Mouse (Mus musculus) myocyte (in vitro differentiated cells): ENCODE measurements around the gene Ushbp1. TPM values are rescaled to one million over a fixed set of nuclear protein-coding genes. Genes with fewer than 3 reads are reported as not detected.
A peak's percentile ranks its signal among the peaks of the same experiment; 100 is the strongest.

Source experiments
- H3K27me3 ChIP-seq: one replicate; pipeline ENCODE4 v1.6.1; 2011; ENCODE audit not compliant: control insufficient read depth, insufficient read depth, insufficient read length
- H3K36me3 ChIP-seq: one replicate; pipeline ENCODE4 v1.6.1; 2011; ENCODE audit not compliant: control insufficient read depth, insufficient read depth
- H3K4me2 ChIP-seq: one replicate; pipeline ENCODE4 v1.6.1; 2011; ENCODE audit warnings: low read depth, control low read depth
- H3K4me3 ChIP-seq: one replicate; pipeline ENCODE4 v1.5.1; 2011; ENCODE audit warnings: mild to moderate bottlenecking, control low read depth, moderate library complexity
- H3K79me2 ChIP-seq: one replicate; pipeline ENCODE4 v1.6.1; 2011; ENCODE audit not compliant: control insufficient read depth, insufficient read depth
- H3ac ChIP-seq: one replicate; pipeline ENCODE4 v1.6.1; 2011; ENCODE audit not compliant: control insufficient read depth, insufficient read length
- CEBPB ChIP-seq: IDR thresholded peaks from 2 replicates; pipeline ENCODE4 v1.6.1; 2011; ENCODE audit warnings: mild to moderate bottlenecking, moderate library complexity; ENCODE audit not compliant: poor library complexity, insufficient read depth, severe bottlenecking
- E2F4 ChIP-seq: IDR thresholded peaks from one replicate; pipeline ENCODE4 v1.6.1; 2011; ENCODE audit warnings: mild to moderate bottlenecking, control low read depth, moderate library complexity; ENCODE audit not compliant: insufficient read depth
- MAX ChIP-seq: IDR thresholded peaks from one replicate; pipeline ENCODE4 v1.6.1; 2011; ENCODE audit warnings: low read depth, mild to moderate bottlenecking, control low read depth
- MYOD1 ChIP-seq, 3 experiments: IDR thresholded peaks; one replicate each; pipeline ENCODE4 v1.6.1; 2011; ENCODE audit warnings: control low read depth in 2 of 3, low read depth in 2 of 3, mild to moderate bottlenecking in 2 of 3, moderate library complexity in 1 of 3; ENCODE audit not compliant: insufficient read length in 2 of 3, control insufficient read depth in 1 of 3
- MYOG ChIP-seq, 3 experiments: IDR thresholded peaks; one replicate each; pipeline ENCODE4 v1.6.1; 2011; ENCODE audit warnings: control low read depth in 2 of 3, low read depth in 2 of 3, mild to moderate bottlenecking in 2 of 3; ENCODE audit not compliant: insufficient read length in 2 of 3, control insufficient read depth in 1 of 3, insufficient read depth in 1 of 3
- POLR2A ChIP-seq: IDR thresholded peaks from one replicate; pipeline ENCODE4 v1.6.1; 2011; ENCODE audit warnings: low read depth, mild to moderate bottlenecking, control low read depth, moderate library complexity; ENCODE audit not compliant: insufficient read length
- POLR2AphosphoS2 ChIP-seq: IDR thresholded peaks from one replicate; pipeline ENCODE4 v1.6.1; 2011; ENCODE audit warnings: low read depth, control low read depth; ENCODE audit not compliant: insufficient read length
- REST ChIP-seq: IDR thresholded peaks from one replicate; pipeline ENCODE4 v1.6.1; 2011; ENCODE audit warnings: mild to moderate bottlenecking, control low read depth, moderate library complexity; ENCODE audit not compliant: insufficient read depth, insufficient read length
- SRF ChIP-seq: IDR thresholded peaks from one replicate; pipeline ENCODE4 v1.6.1; 2011; ENCODE audit warnings: low read depth; ENCODE audit not compliant: control insufficient read depth, insufficient read length
- TCF12 ChIP-seq: IDR thresholded peaks from one replicate; pipeline ENCODE4 v1.6.1; 2011; ENCODE audit warnings: mild to moderate bottlenecking, control low read depth; ENCODE audit not compliant: poor library complexity, insufficient read depth, severe bottlenecking
- TCF3 ChIP-seq: IDR thresholded peaks from one replicate; pipeline ENCODE4 v1.6.1; 2011; ENCODE audit warnings: low read depth, control low read depth; ENCODE audit not compliant: insufficient read length
- USF1 ChIP-seq: IDR thresholded peaks from one replicate; pipeline ENCODE4 v1.6.1; 2011; ENCODE audit warnings: low read depth, mild to moderate bottlenecking, control low read depth, moderate library complexity
- polyA plus RNA-seq: library from polyadenylated mRNA; unstranded; fragments of >200 nt; fragmentation: generic; extraction: Trizol; gene quantifications from one replicate; pipeline ENCODE4 v1.2.1, GENCODE M21; 2012; ENCODE audit warnings: missing spikeins

Ushbp1 gene
- polyA plus RNA-seq, 1 experiment: 0.02 TPM

DNA sequence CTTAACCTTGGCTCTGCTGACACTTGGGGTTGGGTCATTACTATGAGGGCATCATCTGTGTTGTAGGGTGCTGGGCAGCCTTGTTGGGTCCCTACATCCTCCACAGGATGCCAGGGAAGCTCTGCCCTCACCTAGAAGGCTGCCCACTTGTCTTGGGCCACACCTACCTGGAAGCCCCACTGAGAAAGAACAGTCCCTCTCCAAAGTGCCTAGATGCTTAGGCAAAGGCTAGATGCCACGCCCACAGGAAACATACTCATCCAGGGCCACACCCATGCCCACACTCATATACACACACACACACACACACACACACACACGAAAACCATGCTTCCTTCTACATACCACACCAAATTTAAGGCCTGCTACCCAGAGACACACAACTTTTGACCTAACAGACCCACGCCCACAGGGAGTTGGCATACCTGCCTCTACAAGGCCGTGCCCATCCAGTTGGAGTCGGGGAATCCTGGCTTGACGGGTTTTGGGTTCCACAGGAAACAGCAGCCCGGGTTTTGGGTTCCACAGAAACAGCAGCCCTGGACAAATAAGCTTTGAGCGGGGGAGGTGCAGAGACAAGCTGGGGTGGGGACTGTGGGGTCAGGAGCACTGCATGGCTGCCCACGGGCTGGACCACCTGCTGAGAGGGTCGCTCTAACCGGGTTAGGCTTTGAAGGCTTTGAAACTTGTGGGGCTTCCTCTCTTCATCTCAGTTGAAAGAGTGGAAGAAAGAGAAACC, 16.1 kb upstream of the Ushbp1 start:
- TF ChIP-seq MYOD1 (IDR thresholded peaks at IDR 0.05; ENCODE audit: control insufficient read depth in 1 of 3, insufficient read length in 2 of 3, low read depth in 2 of 3): no peak
- TF ChIP-seq POLR2AphosphoS2: peak; percentile 73
- no peak for TF ChIP-seq MAX
- TF ChIP-seq SRF: no peak
- Histone ChIP-seq H3K36me3 (peaks cover 5% of the 10 kb centered on the region), H3K27me3 (no peaks in the 10 kb centered on the region), H3K79me2 (no peaks in the 10 kb centered on the region), H3K4me2 (peak overlapping the region; percentile 6), H3ac (no peak overlapping the region), H3K4me3 (no peak overlapping the region)

DNA sequence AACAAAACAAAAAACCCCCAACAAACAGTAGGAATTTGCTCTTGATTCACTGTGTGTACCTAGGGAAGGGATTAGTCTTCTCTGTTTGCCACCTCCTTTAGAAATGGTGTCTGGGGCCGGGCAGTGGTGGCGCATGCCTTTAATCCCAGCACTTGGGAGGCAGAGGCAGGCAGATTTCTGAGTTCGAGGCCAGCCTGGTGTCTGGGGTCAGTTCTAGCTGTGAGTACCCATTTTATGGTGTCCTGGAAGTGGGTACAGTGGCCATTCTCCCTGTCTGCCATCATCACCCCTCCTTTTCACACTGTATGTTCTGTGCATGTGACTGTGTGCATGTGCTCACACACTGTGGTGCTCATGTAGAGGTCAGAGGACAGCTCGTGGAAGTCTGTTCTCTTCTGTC, 12.6 kb upstream of the Ushbp1 start:
- Histone ChIP-seq H3ac (no peak overlapping the region), H3K36me3 (peaks cover 5% of the 10 kb centered on the region), H3K79me2 (no peaks in the 10 kb centered on the region), H3K27me3 (no peaks in the 10 kb centered on the region), H3K4me3 (no peak overlapping the region), H3K4me2 (no peak overlapping the region)
- TF ChIP-seq POLR2A (no peak), MAX (no peak), E2F4 (no peak), TCF3 (no peak), POLR2AphosphoS2 (no peak), CEBPB (no peak)

DNA sequence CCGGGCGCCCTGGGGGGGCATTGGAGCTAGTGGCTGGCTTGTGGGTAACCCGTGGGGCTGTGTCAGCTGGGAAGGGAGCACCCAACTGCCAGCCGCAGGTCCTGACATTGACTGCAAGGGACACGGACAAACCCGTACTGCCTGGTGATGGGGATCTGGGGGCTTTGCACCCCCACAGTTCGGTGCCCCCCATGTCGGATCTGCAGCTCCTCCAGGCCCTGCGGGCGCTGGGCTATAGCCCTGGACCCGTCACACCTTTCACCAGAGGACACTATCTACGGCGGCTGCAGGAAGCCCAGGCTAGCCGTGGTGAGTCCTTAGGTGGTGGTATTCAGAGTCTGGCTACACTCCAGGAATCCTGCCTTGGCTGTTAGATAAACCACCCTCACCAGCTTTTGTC, 11.8 kb upstream of the Ushbp1 start:
- TF ChIP-seq USF1 (no peak), CEBPB (no peak), TCF3 (no peak), E2F4 (no peak), TCF12 (no peak), POLR2A (no peak), MAX (no peak), REST (no peak), POLR2AphosphoS2 (no peak), SRF (no peak), MYOD1 (IDR thresholded peaks at IDR 0.05; ENCODE audit: control insufficient read depth in 1 of 3, insufficient read length in 2 of 3, low read depth in 2 of 3) (no peak)
- Histone ChIP-seq H3K4me3 (no peak overlapping the region), H3K79me2 (no peaks in the 10 kb centered on the region)

DNA sequence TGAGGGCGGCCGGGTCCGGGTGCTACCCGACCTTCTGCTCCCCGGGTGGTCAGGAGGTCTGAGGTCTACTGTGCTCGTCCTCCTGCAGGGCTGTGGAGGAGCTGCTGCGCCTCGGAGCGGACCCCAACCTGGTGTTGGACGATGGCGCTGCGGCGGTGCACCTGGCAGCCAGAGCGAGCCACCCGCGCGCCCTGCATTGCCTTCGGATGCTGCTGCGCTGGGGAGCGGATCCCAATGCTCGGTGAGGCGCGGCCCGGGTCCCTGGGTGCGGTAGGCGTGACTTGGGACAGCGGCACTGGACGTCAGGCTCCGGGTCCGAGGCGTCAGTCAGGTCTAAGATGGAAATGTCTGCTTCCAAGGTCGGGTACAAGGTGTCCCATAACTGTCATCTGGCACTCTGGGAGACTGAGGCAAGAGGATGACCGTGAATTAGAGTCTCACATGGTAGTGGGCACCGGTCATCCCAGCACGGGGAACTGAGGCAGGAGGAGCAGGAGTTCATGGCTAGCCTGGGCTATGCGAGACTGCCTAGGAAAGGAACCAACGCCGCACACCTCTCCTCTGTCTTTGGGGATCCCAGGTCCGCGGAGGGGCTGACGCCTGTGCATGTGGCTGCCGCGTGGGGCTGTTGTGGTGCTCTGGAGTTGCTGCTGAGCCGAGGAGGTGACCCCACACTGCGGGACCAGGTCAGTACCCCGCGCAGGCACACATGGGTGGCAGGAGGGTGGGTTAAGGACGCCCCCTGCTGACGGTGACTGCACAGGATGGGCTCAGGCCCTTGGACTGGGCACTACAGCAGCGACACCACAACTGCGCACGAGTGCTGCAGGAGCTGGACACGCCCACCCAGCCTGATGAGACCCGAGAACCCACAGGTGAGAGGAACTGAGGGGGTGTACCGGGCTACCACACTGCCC, 10.8 kb upstream of the Ushbp1 start:
- peak overlapping the region; percentile 50 for H3K4me3 ChIP-seq

More for the DNA sequence above, 11.8 kb upstream of the Ushbp1 start:
- H3ac ChIP-seq: no peak overlapping the region
- no peak overlapping the region for H3K4me2 ChIP-seq
- peaks cover 5% of the 10 kb centered on the region for H3K36me3 ChIP-seq
- no peaks in the 10 kb centered on the region for H3K27me3 ChIP-seq

More for the DNA sequence above, 10.8 kb upstream of the Ushbp1 start:
- H3K27me3 ChIP-seq: no peaks in the 10 kb centered on the region
- H3K4me2 ChIP-seq: peak overlapping the region; percentile 84
- peaks cover 5% of the 10 kb centered on the region for H3K36me3 ChIP-seq
- TF ChIP-seq SRF (no peak), MAX (no peak), POLR2AphosphoS2 (peak; percentile 36), TCF12 (no peak), POLR2A (peak; percentile 19), TCF3 (no peak), REST (no peak), MYOG (IDR thresholded peaks at IDR 0.05; ENCODE audit: control insufficient read depth in 1 of 3, insufficient read depth in 1 of 3, insufficient read length in 2 of 3, low read depth in 2 of 3) (peak in 1 of 3 experiments; percentile 35), USF1 (no peak), CEBPB (no peak), MYOD1 (IDR thresholded peaks at IDR 0.05; ENCODE audit: control insufficient read depth in 1 of 3, insufficient read length in 2 of 3, low read depth in 2 of 3) (peak in 1 of 3 experiments; percentile 21), E2F4 (no peak)
- H3ac ChIP-seq: peak overlapping the region; percentile 4
- H3K79me2 ChIP-seq: no peaks in the 10 kb centered on the region
